Mouse (Mus musculus): ENCODE measurements at regions not wholly inside any gene's neighbourhood (a gene's known extent, or its start where the extent isn't known, plus 50 kb on each side); places are given as distances from the start of the nearest gene placed in this dataset.

DNA sequence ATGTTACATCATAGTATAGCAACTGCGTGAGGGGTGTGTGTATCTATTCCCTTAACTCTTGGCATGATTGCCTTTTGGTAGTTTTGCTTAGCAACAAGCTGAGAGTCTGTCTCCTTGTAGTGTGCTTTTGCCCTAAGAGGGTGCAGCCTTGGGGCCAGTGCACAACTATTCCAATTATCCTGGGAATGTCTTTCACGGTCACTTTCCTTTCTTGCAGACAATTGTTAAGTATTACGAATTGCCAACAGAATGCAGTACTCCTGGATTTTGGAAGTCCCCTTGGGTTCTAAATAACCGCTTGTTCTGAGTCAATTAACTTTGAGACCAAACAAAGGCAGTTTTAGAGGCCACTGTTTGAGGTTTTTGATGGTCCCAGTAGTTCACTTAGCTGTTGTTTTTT, 242.1 kb upstream of the Ano5 start:
- no peak for TF ChIP-seq POLR2A (IDR thresholded peaks at IDR 0.05; ENCODE audit: low read depth, low read length)
- TF ChIP-seq CTCF (IDR thresholded peaks at IDR 0.05; ENCODE audit: borderline replicate concordance, insufficient read depth, low read length), result no peak

Data from embryonic fibroblast, embryonic 13.5 days (primary cell).